Mouse (Mus musculus) kidney, adult 2 months (tissue): ENCODE results near the gene Lrba.

Source experiments
- CTCF ChIP-seq: fragments of 200-500 bp; conservative IDR thresholded peaks from 2 replicates; pipeline ENCODE4 v1.5.1; 2011; ENCODE audit warnings: low read depth, mild to moderate bottlenecking, control low read depth, low read length, moderate library complexity, mixed read lengths; ENCODE audit not compliant: insufficient read depth, insufficient read length
- POLR2A ChIP-seq: fragments of 200-500 bp; IDR thresholded peaks from one replicate; pipeline ENCODE4 v1.6.1; 2011; ENCODE audit warnings: low read depth, low read length, control low read depth

DNA sequence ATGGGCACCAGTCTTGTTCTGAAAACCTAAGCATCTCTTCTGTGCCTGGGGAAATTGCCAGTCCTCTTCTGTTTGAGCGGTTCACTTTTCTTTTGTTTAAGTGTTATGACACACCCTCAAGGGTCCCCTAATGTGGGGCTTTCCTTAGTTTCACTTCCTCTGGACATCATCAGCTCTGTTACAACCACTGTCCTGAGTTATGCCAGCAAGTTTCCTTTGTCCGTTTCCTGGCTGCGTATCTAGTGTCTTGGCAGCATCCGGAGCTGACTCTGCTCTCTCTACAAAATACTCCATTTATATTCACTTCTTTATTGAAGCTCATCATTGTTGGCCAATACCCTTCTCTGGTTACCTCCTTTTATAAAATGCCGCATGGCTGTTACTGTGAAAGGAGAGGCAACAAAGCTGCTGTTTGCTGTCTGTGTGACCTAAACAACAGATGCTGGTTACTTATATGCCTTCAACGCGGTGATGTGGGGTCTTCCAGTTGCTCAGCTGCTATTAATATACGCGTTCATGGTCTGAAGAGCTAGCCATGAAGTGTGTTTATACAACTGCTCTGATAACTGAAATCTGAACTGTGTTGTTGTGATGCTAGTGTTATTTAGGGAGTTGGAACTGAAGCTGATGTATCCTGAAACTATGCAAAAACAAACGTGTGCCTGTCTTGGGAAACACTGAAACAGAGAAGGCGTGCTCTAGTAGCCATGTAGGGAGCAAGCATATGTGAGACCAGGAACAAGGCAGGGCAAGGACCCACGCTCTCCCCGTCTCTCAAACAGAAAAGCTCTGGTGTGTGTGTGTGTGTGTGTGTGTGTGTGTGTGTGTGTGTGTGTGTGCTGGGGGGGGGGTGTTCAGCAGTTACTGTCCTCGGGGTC, 550.3 kb downstream of the Lrba start:
- TF ChIP-seq CTCF (no peak), POLR2A (no peak)
